Mouse (Mus musculus) left cerebral cortex, adult 2 months (tissue): ENCODE measurements around the gene Dusp8. TPM values are rescaled to one million over a fixed set of nuclear protein-coding genes. Genes with fewer than 3 reads are reported as not detected.

Experiments
- DNase-seq, 2 experiments: peaks; one replicate each; pipeline ENCODE4 v3.0.0; 2021 to 2022; ENCODE audit warnings: low spot score in 2 of 2, mixed read lengths in 1 of 2; ENCODE audit errors: extremely low spot score in 1 of 2
- H3K27ac ChIP-seq: fragments of 200-600 bp; 2 replicates; pipeline ENCODE4 v1.8.1; 2022
- H3K4me3 ChIP-seq: fragments of 200-600 bp; 2 replicates; pipeline ENCODE4 v1.8.1; 2022
- CTCF ChIP-seq: fragments of 200-600 bp; IDR thresholded peaks from 2 replicates; pipeline ENCODE4 v1.8.1; 2022; ENCODE audit warnings: antibody characterized with exemption, mild to moderate bottlenecking, moderate library complexity
- intact Hi-C: fragments of 180-260 bp; cut with DNase I; formaldehyde crosslinking; loops from one replicate; pipeline ENCODE4 v1.15.1; 2025
- total RNA-seq, 2 experiments: library from RNA; stranded (reverse); gene quantifications; 2 replicates each; pipeline ENCODE4 v1.2.3; 2021

Gene Dusp8
- total RNA-seq, 2 experiments from 2014 or later: 153 to 173 TPM

GRCm38 (mm10) chr7:142035048-142035811 lies 60.4 kb downstream of the Dusp8 start:
- no peak overlapping the region for H3K4me3 ChIP-seq
- intact Hi-C loops: loop anchor here (5.0 kb wide), 1 partner anchor 108 kb away; no protein-coding TSS in a partner anchor
- no peak overlapping the region for H3K27ac ChIP-seq
- no peak for DNase-seq
- TF ChIP-seq CTCF: no peak

GRCm38 (mm10) chr7:142034198-142034597 lies 61.4 kb downstream of the Dusp8 start:
- no peak for TF ChIP-seq CTCF
- no peak for DNase-seq
- intact Hi-C loops: no loop called here
- Histone ChIP-seq H3K27ac (no peak overlapping the region), H3K4me3 (no peak overlapping the region)

DNA sequence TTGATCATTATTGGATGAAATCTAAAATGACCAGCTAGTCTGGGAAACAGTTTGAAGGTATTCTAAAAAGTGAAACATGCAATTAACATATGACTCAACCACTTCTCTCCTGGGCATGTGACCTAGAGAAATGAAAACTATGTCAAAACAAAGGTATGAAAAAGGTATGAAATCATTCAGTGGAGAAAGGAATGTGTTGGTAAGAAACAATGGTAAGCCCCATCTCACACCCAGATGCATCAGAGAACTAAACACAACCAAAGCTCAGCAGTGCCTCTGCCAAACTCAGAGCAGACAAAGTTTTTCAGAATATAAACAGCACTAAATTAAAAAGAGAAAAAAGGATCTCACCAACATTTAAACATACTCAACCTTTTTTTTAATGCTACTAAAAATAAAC lies 65.6 kb downstream of the Dusp8 start:
- intact Hi-C loops: no loop called here
- Histone ChIP-seq H3K27ac (no peak overlapping the region), H3K4me3 (no peak overlapping the region)
- TF ChIP-seq CTCF: no peak
- DNase-seq: no peak

Other genes with a start within 250 kb of the Dusp8 start
- 100 to 1,000 TPM; 116 to 132 TPM for gene Tollip, start 177.3 kb downstream of the Dusp8 start, total RNA-seq
- gene Brsk2, start 146.1 kb downstream of the Dusp8 start, total RNA-seq: 100 to 1,000 TPM; 223 to 224 TPM
- 10 to 100 TPM; 37.6 to 38.7 TPM for gene Mob2, start 34.8 kb downstream of the Dusp8 start, total RNA-seq
- not detected for gene Gm45618, start 24.9 kb upstream of the Dusp8 start, total RNA-seq
- gene Gm39115, start 40.2 kb upstream of the Dusp8 start, total RNA-seq: not detected
- not detected for gene Gm45337, start 48.8 kb upstream of the Dusp8 start, total RNA-seq
- not detected for gene Gm29735, start 61.3 kb upstream of the Dusp8 start, total RNA-seq
- not detected for gene Gm4553, start 69.9 kb upstream of the Dusp8 start, total RNA-seq
- gene Krtap5-2, start 80.2 kb upstream of the Dusp8 start, total RNA-seq: not detected
- gene Gm10153, start 94.5 kb upstream of the Dusp8 start, total RNA-seq: not detected
- gene Krtap5-3, start 105.5 kb upstream of the Dusp8 start, total RNA-seq: not detected
- gene Gm7579, start 116.0 kb upstream of the Dusp8 start, total RNA-seq: not detected
- gene Krtap5-5, start 134.1 kb upstream of the Dusp8 start, total RNA-seq: not detected
- not detected for gene Gm40460, start 145.2 kb upstream of the Dusp8 start, total RNA-seq
- not detected for gene Gm2431, start 162.5 kb upstream of the Dusp8 start, total RNA-seq
- not detected for gene Gm4559, start 178.5 kb upstream of the Dusp8 start, total RNA-seq
- gene Krtap5-1, start 201.3 kb upstream of the Dusp8 start, total RNA-seq: not detected
- gene Krtap5-4, start 207.7 kb upstream of the Dusp8 start, total RNA-seq: not detected